Mouse (Mus musculus): ENCODE measurements around the gene Pole2. TPM values are rescaled to one million over a fixed set of nuclear protein-coding genes. Genes with fewer than 3 reads are reported as not detected.

The Pole2 gene
- polyA plus RNA-seq, 1 experiment, result 63.4 TPM

GRCm38 (mm10) chr12:69197378-69198163 is 30.4 kb downstream of the Pole2 start:
- Histone ChIP-seq H3K27me3 (ENCODE audit: control insufficient read depth, insufficient read depth, low read length) (no peaks in the 10 kb centered on the region), H3K36me3 (ENCODE audit: control insufficient read depth, insufficient read depth, low read length) (no peaks in the 10 kb centered on the region; the same call in 1 of the 2 replicates), H3K4me3 (ENCODE audit: control insufficient read depth, low read depth, low read length) (peak overlapping the region; percentile 92), H3K27ac (ENCODE audit: control insufficient read depth, insufficient read depth, low read depth, low read length) (peak overlapping the region; percentile 98), H3K4me1 (ENCODE audit: control insufficient read depth, insufficient read depth, low read length) (peaks cover 4% of the 10 kb centered on the region)
- peak; percentile 34; the same call in 1 of the 2 replicates for TF ChIP-seq POLR2A (IDR thresholded peaks at IDR 0.05; ENCODE audit: control insufficient read depth, low read depth, low read length)
- TF ChIP-seq CTCF (IDR thresholded peaks at IDR 0.05; ENCODE audit: control insufficient read depth, insufficient read depth, insufficient replicate concordance, low read depth, low read length), result no peak

GRCm38 (mm10) chr12:69196444-69197377 is 31.3 kb downstream of the Pole2 start, which contains the start of gene Gm49383:
Gene Gm49383, minus strand, starts transcription at chr12:69197104.
- H3K36me3 ChIP-seq (ENCODE audit: control insufficient read depth, insufficient read depth, low read length), result no peaks in the 10 kb centered on the region; the same call in 1 of the 2 replicates
- peaks cover 4% of the 10 kb centered on the region for H3K4me1 ChIP-seq (ENCODE audit: control insufficient read depth, insufficient read depth, low read length)
- no peaks in the 10 kb centered on the region for H3K27me3 ChIP-seq (ENCODE audit: control insufficient read depth, insufficient read depth, low read length)
- H3K27ac ChIP-seq (ENCODE audit: control insufficient read depth, insufficient read depth, low read depth, low read length), result peak within 1 kb of the TSS; percentile 98
- peak within 1 kb of the TSS; percentile 92 for H3K4me3 ChIP-seq (ENCODE audit: control insufficient read depth, low read depth, low read length)
- TF ChIP-seq POLR2A (IDR thresholded peaks at IDR 0.05; ENCODE audit: control insufficient read depth, low read depth, low read length) (peak; percentile 47; the same call in 1 of the 2 replicates), CTCF (IDR thresholded peaks at IDR 0.05; ENCODE audit: control insufficient read depth, insufficient read depth, insufficient replicate concordance, low read depth, low read length) (no peak)

GRCm38 (mm10) chr12:69192637-69193036 is 35.4 kb downstream of the Pole2 start:
- H3K27me3 ChIP-seq (ENCODE audit: control insufficient read depth, insufficient read depth, low read length), result no peaks in the 10 kb centered on the region
- H3K4me1 ChIP-seq (ENCODE audit: control insufficient read depth, insufficient read depth, low read length), result no peaks in the 10 kb centered on the region; the same call in 1 of the 2 replicates
- H3K4me3 ChIP-seq (ENCODE audit: control insufficient read depth, low read depth, low read length), result no peak overlapping the region
- H3K36me3 ChIP-seq (ENCODE audit: control insufficient read depth, insufficient read depth, low read length), result no peaks in the 10 kb centered on the region; the same call in 1 of the 2 replicates
- no peak overlapping the region for H3K27ac ChIP-seq (ENCODE audit: control insufficient read depth, insufficient read depth, low read depth, low read length)
- TF ChIP-seq POLR2A (IDR thresholded peaks at IDR 0.05; ENCODE audit: control insufficient read depth, low read depth, low read length) (no peak), CTCF (IDR thresholded peaks at IDR 0.05; ENCODE audit: control insufficient read depth, insufficient read depth, insufficient replicate concordance, low read depth, low read length) (no peak)

- no peak for TF ChIP-seq POLR2A (IDR thresholded peaks at IDR 0.05; ENCODE audit: control insufficient read depth, low read depth, low read length)
- TF ChIP-seq CTCF (IDR thresholded peaks at IDR 0.05; ENCODE audit: control insufficient read depth, insufficient read depth, insufficient replicate concordance, low read depth, low read length), result no peak
- H3K27me3 ChIP-seq (ENCODE audit: control insufficient read depth, insufficient read depth, low read length), result no peaks in the 10 kb centered on the region
- no peaks in the 10 kb centered on the region; the same call in 1 of the 2 replicates for H3K36me3 ChIP-seq (ENCODE audit: control insufficient read depth, insufficient read depth, low read length)
- H3K27ac ChIP-seq (ENCODE audit: control insufficient read depth, insufficient read depth, low read depth, low read length), result no peak overlapping the region
- no peak overlapping the region for H3K4me3 ChIP-seq (ENCODE audit: control insufficient read depth, low read depth, low read length)
- H3K4me1 ChIP-seq (ENCODE audit: control insufficient read depth, insufficient read depth, low read length), result no peaks in the 10 kb centered on the region; the same call in 1 of the 2 replicates
Measured at GRCm38 (mm10) chr12:69191396-69191795, 36.6 kb downstream of the Pole2 start.

GRCm38 (mm10) chr12:69190522-69190921 is 37.5 kb downstream of the Pole2 start:
- Histone ChIP-seq H3K4me3 (ENCODE audit: control insufficient read depth, low read depth, low read length) (no peak overlapping the region), H3K27me3 (ENCODE audit: control insufficient read depth, insufficient read depth, low read length) (no peaks in the 10 kb centered on the region), H3K27ac (ENCODE audit: control insufficient read depth, insufficient read depth, low read depth, low read length) (no peak overlapping the region), H3K36me3 (ENCODE audit: control insufficient read depth, insufficient read depth, low read length) (no peaks in the 10 kb centered on the region; the same call in 1 of the 2 replicates), H3K4me1 (ENCODE audit: control insufficient read depth, insufficient read depth, low read length) (no peaks in the 10 kb centered on the region; the same call in 1 of the 2 replicates)
- TF ChIP-seq CTCF (IDR thresholded peaks at IDR 0.05; ENCODE audit: control insufficient read depth, insufficient read depth, insufficient replicate concordance, low read depth, low read length) (no peak), POLR2A (IDR thresholded peaks at IDR 0.05; ENCODE audit: control insufficient read depth, low read depth, low read length) (no peak)

GRCm38 (mm10) chr12:69190074-69190473 is 37.9 kb downstream of the Pole2 start:
- no peaks in the 10 kb centered on the region; the same call in 1 of the 2 replicates for H3K4me1 ChIP-seq (ENCODE audit: control insufficient read depth, insufficient read depth, low read length)
- H3K4me3 ChIP-seq (ENCODE audit: control insufficient read depth, low read depth, low read length), result no peak overlapping the region
- no peaks in the 10 kb centered on the region; the same call in 1 of the 2 replicates for H3K36me3 ChIP-seq (ENCODE audit: control insufficient read depth, insufficient read depth, low read length)
- H3K27ac ChIP-seq (ENCODE audit: control insufficient read depth, insufficient read depth, low read depth, low read length), result no peak overlapping the region
- H3K27me3 ChIP-seq (ENCODE audit: control insufficient read depth, insufficient read depth, low read length), result no peaks in the 10 kb centered on the region
- TF ChIP-seq CTCF (IDR thresholded peaks at IDR 0.05; ENCODE audit: control insufficient read depth, insufficient read depth, insufficient replicate concordance, low read depth, low read length) (no peak), POLR2A (IDR thresholded peaks at IDR 0.05; ENCODE audit: control insufficient read depth, low read depth, low read length) (no peak)

All from testis, adult 2 months (tissue).